Mouse (Mus musculus): Measurements from ENCODE around the gene Psmd12. TPM values are rescaled to one million over a fixed set of nuclear protein-coding genes. Genes with fewer than 3 reads are reported as not detected.

The Psmd12 gene
- polyA plus RNA-seq, 2 experiments: 70.9 to 156 TPM

DNA sequence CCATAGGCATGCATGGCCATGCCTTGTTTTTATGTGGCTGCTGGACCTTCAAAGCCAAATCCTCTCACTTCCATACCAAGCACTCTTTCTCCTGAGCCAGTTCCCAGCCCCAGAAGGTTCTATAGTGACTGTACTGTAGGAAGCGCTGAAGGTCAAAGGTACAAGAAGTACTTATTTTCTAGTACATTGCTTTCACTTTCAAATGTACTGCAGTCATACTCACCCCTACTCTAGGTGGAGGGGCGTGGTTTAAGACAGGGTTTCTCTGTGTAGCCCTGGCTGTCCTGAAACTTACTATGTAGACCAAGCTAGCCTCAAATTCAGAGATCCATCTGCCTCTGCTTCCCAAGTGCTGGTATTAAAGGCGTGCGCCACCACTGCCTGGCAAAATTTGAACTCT lies 59.7 kb downstream of the Psmd12 start:
- Histone ChIP-seq H3K4me3 (replicated peaks; ENCODE audit: low read length) (no peak overlapping the region), H3K4me2 (replicated peaks; ENCODE audit: low read depth, low read length, severe bottlenecking) (no peak overlapping the region), H3K27ac (replicated peaks; ENCODE audit: low read depth, low read length) (no peak overlapping the region), H3K9me3 (ENCODE audit: control insufficient read depth, low read length) (no peaks in the 10 kb centered on the region), H3K36me3 (ENCODE audit: control insufficient read depth, insufficient read depth, low read length) (no peaks in the 10 kb centered on the region), H3K27me3 (ENCODE audit: control insufficient read depth, insufficient read depth, low read length) (no peaks in the 10 kb centered on the region), H3K9ac (ENCODE audit: low read depth, low read length, severe bottlenecking) (no peak overlapping the region), H3K4me1 (ENCODE audit: control insufficient read depth, insufficient read depth, low read length) (no peaks in the 10 kb centered on the region)
- DNase-seq (ENCODE audit: low spot score) (no peak), ATAC-seq (ENCODE audit: low FRiP score, low read depth) (no peak)
- WGBS: 86% methylated on average over 4 of the region's 4 CpGs
- no peak for TF ChIP-seq POLR2A (IDR thresholded peaks at IDR 0.05; ENCODE audit: borderline replicate concordance, extremely low read depth, insufficient read depth, insufficient read length)

DNA sequence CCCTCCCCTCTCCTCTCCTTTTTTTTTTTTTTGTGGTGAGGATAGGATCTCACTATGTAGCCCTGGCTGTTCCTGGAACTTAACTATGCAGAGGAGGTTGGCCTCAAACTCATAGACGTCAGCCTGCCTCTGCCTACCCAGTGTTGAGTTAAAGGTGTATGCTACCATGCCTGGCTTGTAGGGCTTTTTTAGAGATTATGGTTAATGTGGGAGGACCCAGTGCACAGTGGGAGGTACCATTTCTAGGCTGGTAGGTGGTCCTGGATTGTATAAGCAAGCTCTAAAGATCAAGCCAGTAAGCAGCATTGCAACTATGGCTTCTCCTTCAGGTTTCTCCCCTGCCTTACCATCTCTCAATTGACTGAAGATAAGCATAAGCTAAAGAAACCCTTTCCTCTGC lies 61.1 kb downstream of the Psmd12 start:
- Histone ChIP-seq H3K9me3 (ENCODE audit: control insufficient read depth, low read length) (no peaks in the 10 kb centered on the region), H3K4me2 (replicated peaks; ENCODE audit: low read depth, low read length, severe bottlenecking) (no peak overlapping the region), H3K36me3 (ENCODE audit: control insufficient read depth, insufficient read depth, low read length) (no peaks in the 10 kb centered on the region), H3K4me1 (ENCODE audit: control insufficient read depth, insufficient read depth, low read length) (no peaks in the 10 kb centered on the region), H3K9ac (ENCODE audit: low read depth, low read length, severe bottlenecking) (no peak overlapping the region), H3K27me3 (ENCODE audit: control insufficient read depth, insufficient read depth, low read length) (no peaks in the 10 kb centered on the region), H3K4me3 (replicated peaks; ENCODE audit: low read length) (no peak overlapping the region), H3K27ac (replicated peaks; ENCODE audit: low read depth, low read length) (no peak overlapping the region)
- DNase-seq (ENCODE audit: low spot score) (no peak), ATAC-seq (ENCODE audit: low FRiP score, low read depth) (no peak)
- TF ChIP-seq POLR2A (IDR thresholded peaks at IDR 0.05; ENCODE audit: borderline replicate concordance, extremely low read depth, insufficient read depth, insufficient read length): no peak
- 48% methylated on average over 1 of the region's 1 CpGs for WGBS

DNA sequence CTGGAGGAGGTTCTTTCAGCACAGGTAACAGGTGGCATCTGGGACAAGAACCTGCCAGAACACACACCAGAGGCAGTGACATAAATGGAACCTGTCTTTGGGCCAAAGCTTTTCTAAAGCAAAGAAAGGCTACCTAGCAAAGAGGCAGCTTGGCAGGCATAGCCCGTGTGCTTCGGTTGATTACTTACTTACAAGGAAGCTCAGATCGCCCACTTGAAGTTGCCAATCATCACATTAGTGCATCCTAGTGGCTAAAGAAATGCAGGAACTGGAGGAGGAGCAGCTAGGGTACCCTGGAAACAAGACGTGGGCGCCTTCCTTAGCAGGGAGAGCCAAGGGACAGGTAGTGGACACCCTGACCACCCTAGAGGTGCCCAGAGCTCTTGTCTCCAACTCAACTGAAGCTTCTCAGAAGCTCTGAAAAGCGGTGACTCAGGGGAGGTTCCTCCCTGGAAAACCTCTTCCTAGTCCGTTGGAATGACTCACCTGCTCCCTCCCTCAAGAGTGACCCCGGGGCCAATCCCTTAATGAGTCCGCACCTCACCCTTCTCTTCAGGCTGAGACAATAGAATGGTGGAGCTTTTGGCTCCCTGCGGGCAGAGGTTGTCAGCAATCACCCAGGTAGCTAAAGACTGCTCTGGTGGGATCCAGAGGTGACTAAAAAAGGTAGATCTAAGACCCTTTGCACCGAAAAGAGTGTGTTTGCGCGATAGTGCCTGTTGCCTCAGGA lies 66.6 kb downstream of the Psmd12 start:
- peak overlapping the region; percentile 69; the same call in 1 of the 2 replicates for H3K4me3 ChIP-seq (replicated peaks; ENCODE audit: low read length)
- H3K27ac ChIP-seq (replicated peaks; ENCODE audit: low read depth, low read length): no peak overlapping the region
- no peak for DNase-seq (ENCODE audit: low spot score)
- no peak for ATAC-seq (ENCODE audit: low FRiP score, low read depth)
- no peak for TF ChIP-seq POLR2A (IDR thresholded peaks at IDR 0.05; ENCODE audit: borderline replicate concordance, extremely low read depth, insufficient read depth, insufficient read length)
- peaks cover 2% of the 10 kb centered on the region; the same call in 1 of the 2 replicates for H3K4me1 ChIP-seq (ENCODE audit: control insufficient read depth, insufficient read depth, low read length)
- H3K27me3 ChIP-seq (ENCODE audit: control insufficient read depth, insufficient read depth, low read length): no peaks in the 10 kb centered on the region
- peaks cover 3% of the 10 kb centered on the region; the same call in 1 of the 2 replicates for H3K36me3 ChIP-seq (ENCODE audit: control insufficient read depth, insufficient read depth, low read length)
- peak overlapping the region; percentile 99 for H3K4me2 ChIP-seq (replicated peaks; ENCODE audit: low read depth, low read length, severe bottlenecking)
- no peak overlapping the region for H3K9ac ChIP-seq (ENCODE audit: low read depth, low read length, severe bottlenecking)
- WGBS: 31% methylated on average over 13 of the region's 13 CpGs
- H3K9me3 ChIP-seq (ENCODE audit: control insufficient read depth, low read length): no peaks in the 10 kb centered on the region

DNA sequence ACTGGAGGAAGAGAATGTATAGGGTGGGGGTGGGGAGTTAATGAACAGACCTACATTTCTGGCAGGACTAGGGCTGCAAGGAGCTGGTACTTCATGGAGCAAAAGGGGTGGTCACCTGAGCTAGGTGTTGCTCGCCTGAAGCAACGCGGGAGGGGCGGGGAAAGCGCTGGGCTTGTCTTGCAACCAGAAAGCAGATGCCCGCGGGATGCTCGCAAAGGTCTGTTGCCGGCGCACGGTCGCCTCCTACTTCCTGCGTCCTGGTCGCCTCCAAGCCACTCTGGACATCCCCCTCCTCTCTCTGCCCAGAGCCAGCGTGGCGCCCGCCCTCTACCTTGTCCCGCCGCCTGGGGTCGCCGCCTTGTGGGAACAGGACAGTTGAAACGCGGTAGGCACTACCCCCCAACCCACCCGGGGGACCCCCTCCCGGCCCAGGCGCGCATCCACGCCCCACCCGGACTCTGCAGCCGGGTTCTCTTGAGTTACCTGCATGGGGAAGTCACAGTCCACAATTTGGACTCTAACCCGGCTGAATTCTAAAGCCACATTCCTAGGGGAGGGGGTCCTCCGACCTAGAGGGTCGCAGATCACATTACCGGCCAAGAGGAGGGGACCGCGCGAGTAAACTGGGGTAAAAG lies 67.5 kb downstream of the Psmd12 start:
- Histone ChIP-seq H3K27ac (replicated peaks; ENCODE audit: low read depth, low read length) (peak overlapping the region; percentile 65), H3K4me1 (ENCODE audit: control insufficient read depth, insufficient read depth, low read length) (peaks cover 2% of the 10 kb centered on the region; the same call in 1 of the 2 replicates), H3K36me3 (ENCODE audit: control insufficient read depth, insufficient read depth, low read length) (peaks cover 4% of the 10 kb centered on the region; the same call in 1 of the 2 replicates), H3K27me3 (ENCODE audit: control insufficient read depth, insufficient read depth, low read length) (no peaks in the 10 kb centered on the region), H3K4me3 (replicated peaks; ENCODE audit: low read length) (peak overlapping the region; percentile 69), H3K4me2 (replicated peaks; ENCODE audit: low read depth, low read length, severe bottlenecking) (peak overlapping the region; percentile 99), H3K9me3 (ENCODE audit: control insufficient read depth, low read length) (no peaks in the 10 kb centered on the region), H3K9ac (ENCODE audit: low read depth, low read length, severe bottlenecking) (peak overlapping the region; percentile 87)
- ATAC-seq (ENCODE audit: low FRiP score, low read depth) (peak; percentile 24; the same call in 1 of the 2 replicates), DNase-seq (ENCODE audit: low spot score) (no peak)
- TF ChIP-seq POLR2A (IDR thresholded peaks at IDR 0.05; ENCODE audit: borderline replicate concordance, extremely low read depth, insufficient read depth, insufficient read length): no peak
- under 1% methylated on average over 30 of the region's 37 CpGs for WGBS

DNA sequence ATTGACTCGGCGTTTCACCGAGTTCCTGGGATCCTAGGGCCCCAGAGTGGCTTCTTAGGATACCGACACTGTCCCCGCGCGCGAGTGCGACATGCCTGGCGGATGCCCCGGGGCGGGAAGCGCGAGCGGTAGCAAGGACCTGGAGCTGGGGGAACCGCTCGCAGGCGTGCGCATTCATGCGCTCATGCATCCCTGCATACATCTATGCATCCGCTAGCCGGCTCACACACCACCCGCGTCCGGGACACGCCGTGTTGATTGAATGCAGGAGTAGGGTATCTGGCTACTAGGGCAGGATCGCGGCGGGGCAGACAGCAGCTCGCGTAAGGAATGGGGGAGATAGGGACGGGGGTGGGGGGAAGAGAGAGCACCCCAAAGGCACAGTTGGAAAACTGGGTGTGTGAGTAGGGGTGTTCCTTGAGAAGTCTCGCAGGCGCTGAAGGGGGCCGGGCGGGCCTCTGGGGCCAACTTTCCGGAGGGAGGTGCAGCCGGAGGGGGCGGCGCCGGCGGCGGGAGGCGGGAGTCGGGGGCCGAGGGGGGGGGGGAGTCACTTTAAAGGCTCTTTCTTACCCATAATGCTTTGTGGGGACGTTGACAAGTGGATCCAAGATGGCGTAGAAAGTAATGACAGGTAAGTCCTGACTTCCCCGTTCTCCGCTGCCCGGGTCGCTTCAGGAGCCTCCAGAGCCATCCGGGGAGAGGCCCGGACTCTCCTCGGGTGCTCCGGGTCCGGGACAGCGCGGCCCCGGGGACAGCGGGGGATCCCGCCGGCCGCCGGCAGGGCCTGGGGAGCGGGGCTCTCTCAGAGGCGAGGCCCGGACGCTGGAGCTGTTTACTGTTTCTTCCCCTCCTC lies 68.3 kb downstream of the Psmd12 start, which contains the start of gene Helz:
Gene Helz (plus strand): TSS at position 580 of the 853 bp plus-strand sequence.
- WGBS: under 1% methylated on average over 55 of the region's 70 CpGs
- Histone ChIP-seq H3K27me3 (ENCODE audit: control insufficient read depth, insufficient read depth, low read length) (no peaks in the 10 kb centered on the region), H3K36me3 (ENCODE audit: control insufficient read depth, insufficient read depth, low read length) (peaks cover 11% of the 10 kb centered on the region), H3K4me1 (ENCODE audit: control insufficient read depth, insufficient read depth, low read length) (peaks cover 2% of the 10 kb centered on the region; the same call in 1 of the 2 replicates), H3K4me2 (replicated peaks; ENCODE audit: low read depth, low read length, severe bottlenecking) (peak within 1 kb of the TSS; percentile 99), H3K4me3 (replicated peaks; ENCODE audit: low read length) (peak within 1 kb of the TSS; percentile 69), H3K27ac (replicated peaks; ENCODE audit: low read depth, low read length) (peak within 1 kb of the TSS; percentile 65), H3K9ac (ENCODE audit: low read depth, low read length, severe bottlenecking) (peak within 1 kb of the TSS; percentile 87), H3K9me3 (ENCODE audit: control insufficient read depth, low read length) (no peaks in the 10 kb centered on the region)
- ATAC-seq (ENCODE audit: low FRiP score, low read depth) (peak; percentile 85), DNase-seq (ENCODE audit: low spot score) (peak; percentile 81)
- no peak for TF ChIP-seq POLR2A (IDR thresholded peaks at IDR 0.05; ENCODE audit: borderline replicate concordance, extremely low read depth, insufficient read depth, insufficient read length)

Measured in limb, embryonic 14.5 days (tissue).